Mouse (Mus musculus) lung, adult 2 months (tissue): ENCODE measurements around the gene Taf3.

Source experiments
- CTCF ChIP-seq: fragments of 200-500 bp; IDR thresholded peaks from 2 replicates; pipeline ENCODE4 v1.5.1; 2011; ENCODE audit warnings: mild to moderate bottlenecking, low read length, control low read depth; ENCODE audit not compliant: insufficient read depth
- POLR2A ChIP-seq: fragments of 200-500 bp; IDR thresholded peaks from 2 replicates; pipeline ENCODE4 v1.6.1; 2011; ENCODE audit warnings: low read depth, mild to moderate bottlenecking, control low read depth, low read length, borderline replicate concordance; ENCODE audit errors: extremely low read depth

DNA sequence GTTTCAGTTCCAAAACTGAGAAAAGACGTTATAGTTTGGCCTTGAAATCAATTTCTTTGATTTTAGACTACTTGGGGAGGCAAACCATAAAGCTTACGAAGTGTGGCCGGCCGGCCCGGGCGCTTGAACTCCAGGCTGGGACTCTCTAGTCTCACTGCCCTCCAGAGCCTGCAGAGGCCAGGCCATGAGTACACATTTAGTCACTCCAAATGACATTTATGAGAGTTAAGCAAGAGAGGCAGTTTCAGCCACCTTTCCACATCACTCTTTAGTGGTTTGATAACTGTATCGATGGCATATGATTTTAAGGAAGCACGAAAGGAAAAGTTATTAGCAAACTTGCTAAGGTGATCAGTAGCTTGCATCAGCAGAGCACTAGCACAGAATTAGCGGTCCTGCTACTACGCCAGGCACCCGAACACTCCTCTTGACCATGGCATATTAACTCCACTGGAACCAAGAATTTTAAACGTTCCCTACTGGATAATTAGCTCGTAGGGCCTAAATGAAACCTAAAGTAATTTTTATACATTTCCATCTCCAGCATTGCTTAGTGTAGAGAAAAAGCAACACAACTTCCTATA, 38.6 kb downstream of the Taf3 start:
- TF ChIP-seq POLR2A (no peak), CTCF (no peak)
